Mouse (Mus musculus) cortical plate, adult 2 months (tissue): ENCODE measurements at regions not wholly inside any gene's neighbourhood (a gene's known extent, or its start where the extent isn't known, plus 50 kb on each side); places are given as distances from the start of the nearest gene placed in this dataset.

Experiments used
- CTCF ChIP-seq: fragments of 200-500 bp; IDR thresholded peaks from 2 replicates; pipeline ENCODE4 v1.5.1; 2011; ENCODE audit warnings: mild to moderate bottlenecking, control low read depth, low read length; ENCODE audit not compliant: insufficient read depth; ENCODE audit errors: extremely low read depth
- POLR2A ChIP-seq: fragments of 200-500 bp; IDR thresholded peaks from 2 replicates; pipeline ENCODE4 v1.6.1; 2011; ENCODE audit warnings: mild to moderate bottlenecking, low read length, control low read depth; ENCODE audit not compliant: insufficient read depth; ENCODE audit errors: extremely low read depth

- TF ChIP-seq POLR2A (no peak), CTCF (no peak)
These were observed 352.5 kb upstream of the Tnp1 start for GRCm38 (mm10) chr1:73368222-73368621.
